Mouse (Mus musculus) heart, adult 2 months (tissue): ENCODE results near the gene Setd7. TPM values are rescaled to one million over a fixed set of nuclear protein-coding genes. Genes with fewer than 3 reads are reported as not detected.
A peak's percentile ranks its signal among the peaks of the same experiment; 100 is the strongest.

ENCODE experiments used
- DNase-seq, 2 experiments: peaks; one replicate each; pipeline ENCODE4 v3.0.0; 2021
- H3K27ac ChIP-seq: fragments of 200-600 bp; 2 replicates; pipeline ENCODE4 v1.8.1; 2022
- H3K27me3 ChIP-seq: fragments of 200-500 bp; 2 replicates; pipeline ENCODE4 v1.6.1; 2012; ENCODE audit warnings: mild to moderate bottlenecking, low read length, inconsistent platforms, mixed read lengths; ENCODE audit not compliant: control insufficient read depth, insufficient read depth
- H3K36me3 ChIP-seq: fragments of 200-500 bp; 2 replicates; pipeline ENCODE4 v1.6.1; 2012; ENCODE audit warnings: low read length, inconsistent platforms; ENCODE audit not compliant: control insufficient read depth, insufficient read depth
- H3K4me1 ChIP-seq: fragments of 200-500 bp; 2 replicates; pipeline ENCODE4 v1.6.1; 2011; ENCODE audit warnings: low read length; ENCODE audit not compliant: control insufficient read depth, insufficient read depth
- H3K4me3 ChIP-seq: fragments of 200-600 bp; 2 replicates; pipeline ENCODE4 v1.8.1; 2022
- H3K79me2 ChIP-seq: fragments of 200-500 bp; replicated peaks from 2 replicates; pipeline ENCODE4 v1.6.1; 2012; ENCODE audit warnings: mild to moderate bottlenecking, inconsistent platforms, low read length, moderate library complexity, mixed read lengths; ENCODE audit not compliant: control insufficient read depth, insufficient read depth
- H3K9ac ChIP-seq: fragments of 200-500 bp; 2 replicates; pipeline ENCODE4 v1.6.1; 2012; ENCODE audit warnings: low read depth, mild to moderate bottlenecking, control low read depth, inconsistent platforms, low read length, mixed read lengths
- CTCF ChIP-seq: fragments of 200-600 bp; IDR thresholded peaks from 2 replicates; pipeline ENCODE4 v1.8.1; 2022; ENCODE audit warnings: antibody characterized with exemption, mild to moderate bottlenecking, moderate library complexity
- EP300 ChIP-seq: fragments of 200-500 bp; IDR thresholded peaks from 2 replicates; pipeline ENCODE4 v1.6.1; 2011; ENCODE audit warnings: low read depth, low read length, control low read depth; ENCODE audit not compliant: insufficient read depth
- POLR2A ChIP-seq: fragments of 200-500 bp; IDR thresholded peaks from 2 replicates; pipeline ENCODE4 v1.6.1; 2011; ENCODE audit warnings: mild to moderate bottlenecking, low read depth, low read length, control low read depth; ENCODE audit not compliant: insufficient read depth
- WGBS: fragments of 180-500 bp; shearing (Covaris S2); methylation state at CpG from one replicate; pipeline ENCODE4 v1.1.7; 2018; 5-methylcytosine and 5-hydroxymethylcytosine counted together
- intact Hi-C: fragments of 180-260 bp; cut with DNase I; formaldehyde crosslinking; loops from one replicate; pipeline ENCODE4 v1.15.1; 2025
- polyA plus RNA-seq: library from polyadenylated mRNA; depleted of rRNA; stranded (reverse); fragments of >200 nt; gene quantifications from 2 replicates; pipeline ENCODE4 v1.2.3, GENCODE M21; 2012
- total RNA-seq, 2 experiments: library from RNA; stranded (reverse); gene quantifications; 2 replicates each; pipeline ENCODE4 v1.2.3; 2021

The Setd7 gene
- total and polyA plus RNA-seq, 3 experiments, result 21.6 to 68.2 (median 51.0) TPM

- peaks cover 4% of the 10 kb centered on the region for H3K36me3 ChIP-seq
- peaks cover 4% of the 10 kb centered on the region; the same call in 1 of the 2 replicates for H3K79me2 ChIP-seq
- intact Hi-C loops, result no loop called here
- no peak for DNase-seq
- no peaks in the 10 kb centered on the region for H3K27me3 ChIP-seq
- no peak overlapping the region for H3K27ac ChIP-seq
- no peak for TF ChIP-seq POLR2A
- TF ChIP-seq CTCF, result no peak
- TF ChIP-seq EP300, result no peak
- H3K4me1 ChIP-seq, result no peaks in the 10 kb centered on the region; the same call in none of the 2 replicates
- H3K4me3 ChIP-seq, result no peak overlapping the region
- no peak overlapping the region for H3K9ac ChIP-seq
- 84% methylated on average over 7 of the region's 7 CpGs for WGBS
These were observed 70.5 kb downstream of the Setd7 start for GRCm38 (mm10) chr3:51490088-51490753.

GRCm38 (mm10) chr3:51486491-51487195 is 74.0 kb downstream of the Setd7 start:
- Histone ChIP-seq H3K4me1 (no peaks in the 10 kb centered on the region; the same call in 1 of the 2 replicates), H3K27me3 (no peaks in the 10 kb centered on the region), H3K9ac (no peak overlapping the region), H3K4me3 (no peak overlapping the region), H3K36me3 (no peaks in the 10 kb centered on the region), H3K79me2 (peaks cover 5% of the 10 kb centered on the region; the same call in 1 of the 2 replicates), H3K27ac (no peak overlapping the region)
- 82% methylated on average over 4 of the region's 4 CpGs for WGBS
- intact Hi-C loops, result loop anchor here (10.0 kb wide), 1 partner anchor 758 kb away; no protein-coding TSS in a partner anchor
- no peak for TF ChIP-seq EP300
- TF ChIP-seq CTCF, result no peak
- no peak for TF ChIP-seq POLR2A
- DNase-seq, result no peak

- no peaks in the 10 kb centered on the region; the same call in 1 of the 2 replicates for H3K4me1 ChIP-seq
- no peak for TF ChIP-seq EP300
- no peak for TF ChIP-seq POLR2A
- no peak for TF ChIP-seq CTCF
- peaks cover 5% of the 10 kb centered on the region; the same call in 1 of the 2 replicates for H3K79me2 ChIP-seq
- no peak overlapping the region for H3K27ac ChIP-seq
- intact Hi-C loops, result loop anchor here (10.0 kb wide), 1 partner anchor 759 kb away; no protein-coding TSS in a partner anchor
- no peaks in the 10 kb centered on the region for H3K36me3 ChIP-seq
- H3K27me3 ChIP-seq, result no peaks in the 10 kb centered on the region
- peak overlapping the region; percentile 93; the same call in 1 of the 2 replicates for H3K4me3 ChIP-seq
- 63% methylated on average over 4 of the region's 4 CpGs for WGBS
- H3K9ac ChIP-seq, result no peak overlapping the region
- DNase-seq, result no peak
These were observed 75.3 kb downstream of the Setd7 start for GRCm38 (mm10) chr3:51485347-51485746.

GRCm38 (mm10) chr3:51484370-51484769 is 76.3 kb downstream of the Setd7 start:
- DNase-seq, result no peak
- intact Hi-C loops, result loop anchor here (5.0 to 10.0 kb wide), 2 partner anchors 78 to 760 kb away; partner anchors contain the start of gene Setd7
- TF ChIP-seq POLR2A (no peak), EP300 (no peak), CTCF (no peak)
- Histone ChIP-seq H3K4me3 (peak overlapping the region; percentile 93), H3K79me2 (peaks cover 5% of the 10 kb centered on the region; the same call in 1 of the 2 replicates), H3K27ac (peak overlapping the region; percentile 94), H3K4me1 (no peaks in the 10 kb centered on the region; the same call in 1 of the 2 replicates), H3K27me3 (no peaks in the 10 kb centered on the region), H3K9ac (peak overlapping the region; percentile 90), H3K36me3 (no peaks in the 10 kb centered on the region)
- 0% methylated on average over 33 of the region's 33 CpGs for WGBS

GRCm38 (mm10) chr3:51483741-51484359 is 76.8 kb downstream of the Setd7 start, which contains the start of gene Rab33b:
TSS of gene Rab33b (plus strand) at chr3:51483920.
- Histone ChIP-seq H3K79me2 (peaks cover 5% of the 10 kb centered on the region; the same call in 1 of the 2 replicates), H3K27me3 (no peaks in the 10 kb centered on the region), H3K27ac (peak within 1 kb of the TSS; percentile 94), H3K4me1 (no peaks in the 10 kb centered on the region; the same call in 1 of the 2 replicates), H3K9ac (peak within 1 kb of the TSS; percentile 90), H3K36me3 (no peaks in the 10 kb centered on the region), H3K4me3 (peak within 1 kb of the TSS; percentile 93)
- DNase-seq, result peak; percentile 97
- under 1% methylated on average over 69 of the region's 70 CpGs for WGBS
- intact Hi-C loops, result loop anchor here (5.0 to 10.0 kb wide), 2 partner anchors 78 to 761 kb away; partner anchors contain the start of gene Setd7
- peak; percentile 43 for TF ChIP-seq CTCF
- TF ChIP-seq POLR2A, result peak; percentile 94
- peak; percentile 10; the same call in 1 of the 2 replicates for TF ChIP-seq EP300
